Mouse (Mus musculus) cerebellum, adult (tissue): ENCODE results near the gene Dtnbp1.
A peak's percentile ranks its signal among the peaks of the same experiment; 100 is the strongest.

Experiments
- ATAC-seq: cut with Nextera tagmentation; 2 replicates; pipeline ENCODE4 v1.9.2; 2017; ENCODE audit warnings: mild to moderate bottlenecking, moderate library complexity, mixed read lengths; ENCODE audit not compliant: insufficient number of reproducible peaks, low FRiP score, low TSS enrichment

The Dtnbp1 gene

DNA sequence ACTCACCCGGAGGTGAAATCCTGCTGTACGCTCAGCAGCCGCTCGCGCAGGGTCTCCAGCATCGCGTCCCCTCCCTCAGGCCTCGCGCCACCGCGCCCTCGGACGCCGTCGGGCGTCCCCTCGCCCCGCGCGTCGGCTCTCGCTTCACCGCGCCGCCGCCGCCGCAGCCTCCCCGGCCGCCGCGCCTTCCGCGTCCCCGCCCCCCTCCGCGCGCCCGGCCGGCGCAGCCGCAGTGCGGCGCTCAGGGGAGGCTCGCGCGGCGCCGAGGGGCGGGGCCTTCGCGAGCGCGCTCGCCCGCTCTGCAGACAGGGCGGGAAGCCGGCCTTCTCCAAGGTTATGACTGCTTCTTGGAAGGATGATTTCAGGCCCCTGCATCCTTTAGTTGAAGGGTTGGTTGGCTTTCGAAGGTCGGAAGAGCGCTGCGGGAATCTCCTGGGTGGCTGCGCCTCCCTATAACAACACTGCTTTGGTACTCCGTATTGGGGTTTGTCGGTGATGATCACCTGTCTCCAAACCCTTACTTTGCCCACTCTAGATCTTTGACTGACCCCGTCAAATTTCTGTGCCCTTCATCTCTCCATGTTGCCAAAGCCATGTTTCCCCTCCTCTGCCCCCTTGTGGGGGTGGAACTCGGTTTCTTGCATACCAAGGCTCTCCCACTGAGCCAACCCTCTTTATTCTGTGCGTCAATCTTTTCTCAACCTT, at the start of gene Dtnbp1:
Gene Dtnbp1, minus strand, starts transcription at position 237 of the 705 bp plus-strand sequence.
- peak; percentile 80 for ATAC-seq

DNA sequence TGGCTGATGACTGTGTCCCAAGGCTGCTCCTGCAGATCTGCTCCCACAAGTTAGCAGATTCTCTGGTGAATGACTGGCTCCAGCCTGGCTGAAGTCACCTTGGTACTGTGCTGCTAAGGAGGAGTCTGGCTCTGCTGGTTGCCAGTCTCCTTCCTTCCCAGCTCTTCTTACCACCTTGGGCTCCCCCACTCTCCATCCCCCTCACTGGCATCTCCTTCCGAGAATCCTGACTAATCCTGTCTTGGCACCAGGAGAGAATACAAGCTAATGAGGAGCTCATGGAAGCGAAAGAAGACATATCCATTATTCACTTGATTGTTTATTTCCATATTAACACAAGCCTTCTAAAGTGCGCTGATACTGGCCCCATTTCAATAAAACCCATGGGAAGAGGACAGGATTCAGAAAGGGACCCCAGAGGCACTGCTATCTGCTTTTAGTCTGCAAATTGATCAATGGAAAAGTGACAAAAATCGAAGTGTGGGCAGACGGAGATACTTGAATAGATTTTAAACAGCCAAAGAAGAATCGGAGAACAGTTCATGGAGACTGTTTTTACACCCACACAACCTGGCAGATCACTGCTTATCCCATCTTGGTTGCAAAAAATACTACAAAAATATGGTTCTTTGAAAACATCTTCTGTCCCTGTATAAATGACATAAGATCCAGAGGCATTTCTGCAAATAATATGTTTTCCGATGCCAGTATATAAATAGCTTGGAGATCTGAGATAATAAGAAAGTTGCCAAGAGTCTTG, 47.5 kb upstream of the Dtnbp1 start:
- ATAC-seq = no peak

DNA sequence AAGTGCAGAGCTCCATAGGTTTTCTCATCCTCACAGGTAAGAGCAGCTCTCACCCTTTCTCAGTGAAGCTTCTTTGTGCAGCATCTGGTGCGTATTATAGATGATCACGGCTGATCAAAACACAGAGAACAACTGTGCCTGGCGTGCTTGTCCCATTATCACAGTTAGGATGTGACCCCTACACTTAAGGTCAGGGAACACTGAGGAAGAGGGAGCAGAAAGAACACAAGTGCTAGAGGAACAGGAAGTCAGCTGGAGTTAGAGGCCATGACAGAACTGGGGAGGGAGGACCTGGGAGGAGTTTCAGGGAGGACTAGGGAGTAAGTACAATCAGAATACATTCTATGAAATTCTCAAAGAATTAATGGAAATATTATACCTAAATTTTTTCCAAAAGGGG, 41.5 kb upstream of the Dtnbp1 start:
- no peak for ATAC-seq

DNA sequence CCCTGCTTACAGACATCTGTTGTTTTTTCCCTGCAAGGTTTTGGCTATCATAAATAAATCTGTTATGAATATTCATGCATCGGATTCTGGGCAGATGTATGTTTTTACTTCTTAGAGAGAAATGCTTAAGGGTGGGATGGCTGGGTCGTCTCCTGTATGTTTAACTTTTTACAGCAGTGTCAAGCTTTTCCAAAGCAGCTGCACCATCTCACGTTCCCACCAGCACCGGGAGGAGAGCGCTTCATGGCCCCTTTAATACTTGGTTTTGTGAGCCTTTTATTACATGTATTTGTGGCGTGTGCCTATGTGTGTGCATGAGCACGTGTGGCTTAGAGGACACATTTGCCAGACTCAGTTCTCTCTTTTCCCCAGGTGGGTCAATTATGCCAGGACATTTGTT, 38.8 kb upstream of the Dtnbp1 start:
- no peak for ATAC-seq

DNA sequence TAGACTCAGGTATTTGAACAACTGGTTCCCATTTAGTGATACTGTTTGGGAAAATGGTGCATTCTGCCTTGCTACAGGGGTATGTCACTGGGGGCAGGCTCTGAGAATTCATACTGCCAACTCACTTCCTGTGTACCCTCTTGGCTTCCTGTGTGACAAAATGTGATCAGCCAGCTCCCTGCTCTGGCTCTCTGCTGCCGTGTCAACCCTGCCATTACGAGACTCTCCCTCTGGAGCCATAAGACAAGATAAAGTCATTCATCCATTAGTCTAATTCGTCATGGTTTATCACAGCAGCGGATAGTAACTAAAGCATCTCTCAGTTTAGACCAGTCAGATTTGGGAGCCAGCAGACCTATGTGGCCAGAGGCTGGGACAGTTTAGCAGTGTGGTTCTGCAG, 38.2 kb upstream of the Dtnbp1 start:
- ATAC-seq = no peak

DNA sequence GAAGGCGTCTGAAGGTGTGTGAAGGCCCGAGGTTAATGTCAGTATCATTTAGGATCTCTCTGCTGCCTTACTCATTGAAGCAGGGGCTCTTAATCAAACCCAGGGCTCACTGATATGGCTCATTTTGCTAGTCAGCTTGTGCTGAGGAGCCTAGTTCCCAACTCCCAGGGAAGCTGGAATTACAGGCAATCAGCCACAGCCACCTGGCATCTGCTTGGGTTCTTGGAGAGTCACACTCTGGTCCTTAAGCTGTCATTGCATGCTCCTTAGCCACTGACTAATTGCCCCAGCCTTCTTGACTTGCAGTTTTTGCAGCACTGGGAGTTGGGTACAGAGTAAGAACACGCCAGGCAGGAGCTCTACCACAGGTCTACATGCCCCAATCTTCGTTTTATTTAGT, 34.5 kb upstream of the Dtnbp1 start:
- no peak for ATAC-seq

DNA sequence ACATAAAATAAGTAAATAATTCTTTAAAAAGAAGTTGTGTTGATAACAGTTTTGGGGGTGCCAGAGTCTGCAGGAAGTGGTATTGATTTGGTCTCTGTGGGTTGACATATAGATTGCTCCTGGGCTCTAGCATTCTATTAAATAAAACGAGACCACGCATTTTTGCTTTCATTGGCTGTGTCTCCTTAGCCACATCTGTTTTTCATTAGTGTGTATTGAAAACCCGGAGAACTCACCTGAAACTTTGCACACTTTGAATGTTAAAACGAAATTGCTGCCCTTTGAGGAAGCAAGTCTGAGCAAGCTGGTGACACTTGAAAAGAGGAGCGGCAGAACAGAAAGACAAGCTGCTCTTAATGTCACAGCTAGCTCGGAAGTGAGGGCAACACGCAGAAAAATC, 32.8 kb upstream of the Dtnbp1 start:
- ATAC-seq = no peak

DNA sequence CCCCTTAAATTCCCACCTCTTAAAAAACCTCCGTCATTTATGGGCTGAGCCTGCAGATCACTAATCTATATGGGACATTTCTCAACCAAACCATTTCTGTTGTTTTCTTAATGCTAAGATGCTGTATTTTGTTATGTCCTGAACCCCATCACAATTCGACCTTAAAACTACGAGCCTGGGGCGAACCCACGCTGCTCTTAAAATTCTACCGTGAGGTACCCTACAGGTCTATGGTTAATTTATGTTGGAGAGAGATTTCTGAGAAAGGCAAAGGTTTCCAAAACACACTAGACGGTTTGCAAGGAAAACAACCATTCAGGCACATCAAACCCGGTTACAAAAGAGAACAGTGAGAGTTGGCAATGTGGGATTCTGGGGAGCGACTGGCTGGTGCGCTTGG, 31.4 kb upstream of the Dtnbp1 start:
- no peak for ATAC-seq

DNA sequence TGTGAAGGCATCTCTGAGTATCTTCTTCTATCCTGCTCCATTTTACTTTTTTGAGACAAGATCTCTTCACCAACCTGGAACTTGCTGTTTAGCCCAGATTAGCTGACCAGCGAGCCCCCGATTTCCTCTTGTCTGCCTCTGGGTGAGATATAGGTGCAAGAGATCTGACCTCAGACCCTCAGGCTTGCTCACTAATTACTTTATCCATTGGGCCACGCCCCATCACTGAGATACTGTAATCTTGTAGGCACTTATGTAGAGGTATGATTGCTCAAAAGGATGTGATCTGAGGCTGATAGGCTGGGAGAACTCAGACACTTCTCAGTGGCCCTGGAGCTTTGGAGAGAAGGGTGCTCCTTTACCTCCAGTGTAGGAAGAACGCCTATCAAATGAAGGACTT, 30.5 kb upstream of the Dtnbp1 start:
- no peak for ATAC-seq

DNA sequence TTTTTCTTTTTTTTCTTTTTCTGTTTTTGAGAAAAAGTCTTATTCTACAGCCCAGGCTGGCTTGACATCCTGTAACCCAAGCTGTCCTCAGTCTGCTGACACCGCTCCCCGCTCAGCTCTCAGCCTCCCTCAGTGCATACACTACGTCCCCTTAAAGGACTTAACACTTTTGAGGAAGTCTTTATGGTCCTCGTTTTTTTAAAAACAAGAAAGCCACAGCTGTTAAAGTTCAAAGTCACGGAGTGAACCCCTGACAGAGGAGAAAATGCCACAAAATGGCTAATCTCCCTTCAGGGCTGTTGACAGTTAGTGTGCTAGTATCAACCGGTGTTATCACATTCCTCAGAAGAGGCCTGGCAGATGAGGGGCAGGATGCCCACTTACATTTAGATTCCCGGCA, 29.8 kb upstream of the Dtnbp1 start:
- no peak for ATAC-seq

DNA sequence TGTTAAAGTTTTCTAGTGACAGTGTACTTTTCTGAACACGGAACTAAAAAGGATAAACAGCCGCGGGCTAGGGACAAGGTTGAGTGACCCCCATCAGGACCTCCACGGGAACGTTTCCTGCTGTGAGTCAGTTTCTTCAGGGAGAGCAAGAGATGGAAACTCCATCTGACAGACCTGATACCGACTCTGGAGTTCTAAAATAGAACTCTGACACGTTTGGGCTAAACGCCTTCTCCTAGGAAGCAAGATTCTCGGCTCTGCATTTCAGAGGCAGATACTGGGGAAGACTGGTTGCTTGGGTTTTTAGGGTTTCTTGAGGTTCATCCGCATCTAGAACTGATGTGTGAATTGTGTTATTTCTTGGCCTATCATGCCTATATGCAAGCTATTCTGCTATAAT, 29.4 kb upstream of the Dtnbp1 start:
- ATAC-seq = no peak

DNA sequence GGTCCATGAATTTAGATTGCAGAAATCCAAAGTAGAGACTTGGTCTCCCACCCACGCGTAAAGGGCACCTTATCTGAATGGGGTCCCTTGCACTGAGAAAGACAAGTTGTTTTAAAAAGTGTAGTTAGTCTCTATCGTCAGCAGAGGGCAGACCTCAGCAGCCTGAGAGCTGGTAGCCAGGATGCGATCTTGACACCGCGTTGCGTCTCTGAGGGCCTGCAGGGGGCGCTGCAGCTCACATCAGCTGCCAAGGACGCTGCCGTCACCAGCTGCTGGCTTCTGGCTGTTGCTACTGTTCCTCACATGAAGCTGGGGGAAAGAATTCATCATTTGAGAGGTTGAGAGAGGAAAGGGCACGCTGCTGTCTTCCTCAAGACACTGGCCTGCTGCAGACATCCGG, 28.9 kb upstream of the Dtnbp1 start:
- peak; percentile 82; the same call in 1 of the 2 replicates for ATAC-seq

DNA sequence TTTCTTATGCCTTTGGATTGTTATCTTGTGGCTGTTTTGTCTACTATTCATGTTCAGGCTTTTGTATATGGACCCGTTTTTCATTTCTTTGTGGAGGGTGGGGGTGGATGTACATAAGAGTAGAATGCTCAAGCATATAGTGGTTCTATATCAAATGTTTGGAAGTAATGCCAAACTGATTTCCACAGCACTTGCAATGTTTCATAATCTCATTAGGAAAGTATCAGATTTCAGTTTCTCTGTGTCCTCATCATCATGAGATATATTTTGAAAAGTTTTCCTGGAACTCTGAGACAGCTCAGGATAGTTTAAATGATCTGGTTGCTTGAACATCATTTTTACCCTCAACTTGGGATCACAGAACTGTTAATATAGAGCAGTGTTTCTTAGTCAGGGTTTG, 27.8 kb upstream of the Dtnbp1 start:
- ATAC-seq = no peak

DNA sequence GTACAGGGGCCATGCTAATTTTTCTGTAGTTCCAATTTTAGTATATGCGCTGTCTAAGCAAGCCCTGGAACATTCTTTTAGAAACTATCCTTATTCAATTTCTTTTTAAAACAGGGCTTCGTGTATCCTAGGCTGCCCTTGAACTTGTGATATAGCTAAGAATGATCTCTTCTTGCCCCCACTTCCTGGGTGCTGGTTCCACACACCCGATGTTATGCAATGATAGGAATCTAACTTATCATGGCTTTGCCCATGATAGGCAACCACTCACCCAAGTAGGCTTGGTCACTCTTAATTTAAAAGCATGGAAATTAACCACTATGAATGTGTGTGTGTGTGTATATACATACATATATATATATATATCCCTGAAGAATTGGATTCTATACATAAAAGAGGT, 24.3 kb upstream of the Dtnbp1 start:
- ATAC-seq = no peak

DNA sequence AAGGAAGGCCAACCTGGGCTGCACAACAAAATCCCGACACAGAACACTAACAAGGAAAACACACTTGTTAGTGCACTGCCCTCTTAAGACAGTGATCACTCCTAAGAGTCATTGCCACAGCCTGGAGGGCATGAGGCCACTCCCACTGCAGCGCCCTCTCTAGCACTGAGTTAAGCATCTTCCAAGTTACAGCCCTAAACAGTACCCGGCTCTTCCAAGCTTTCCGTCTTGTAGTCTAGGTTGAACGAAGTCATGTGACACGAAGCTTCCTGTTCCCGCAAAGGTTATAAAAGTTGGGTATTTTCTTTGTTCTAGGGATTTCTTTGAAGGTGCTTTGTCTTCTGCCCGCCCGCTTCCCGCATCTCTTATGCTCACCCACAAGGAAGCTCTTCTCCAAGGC, 22.9 kb upstream of the Dtnbp1 start:
- ATAC-seq = no peak

DNA sequence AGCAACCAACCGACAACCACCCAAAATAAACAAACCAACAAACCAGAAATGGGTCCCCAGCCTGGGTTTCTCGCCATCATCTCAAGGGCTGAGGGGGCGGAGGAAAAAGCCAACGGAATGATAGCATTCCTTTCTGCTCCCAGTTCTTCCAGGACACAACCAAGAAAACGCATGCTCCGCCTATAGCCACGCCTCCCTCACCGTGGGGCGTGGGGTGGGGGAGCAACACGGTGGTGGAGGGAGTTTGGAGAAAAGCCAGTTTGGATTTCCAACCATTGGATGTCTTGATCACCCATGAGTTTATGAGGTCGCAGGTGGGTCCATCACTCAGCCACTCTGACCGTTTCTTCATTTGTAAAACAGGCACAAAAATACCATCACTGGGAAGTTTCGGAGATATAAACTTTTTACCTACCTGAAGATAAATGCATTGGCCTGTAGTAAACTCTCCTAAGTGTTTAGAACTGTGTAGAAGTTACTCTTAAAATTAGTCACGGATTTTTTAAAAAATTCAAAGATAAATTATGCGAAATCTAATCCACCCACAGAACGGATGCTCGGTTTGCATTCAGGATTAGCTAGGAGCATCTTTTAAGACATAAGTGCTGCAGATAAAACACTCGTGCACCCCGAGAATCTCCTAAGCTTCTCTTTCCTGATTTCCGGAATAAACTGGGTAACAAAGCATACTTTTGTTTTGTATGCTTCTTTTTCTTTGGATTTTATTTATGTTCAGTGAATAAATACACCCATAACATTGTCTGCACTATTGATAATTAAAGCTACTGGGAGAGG, 21.6 kb upstream of the Dtnbp1 start:
- no peak for ATAC-seq

DNA sequence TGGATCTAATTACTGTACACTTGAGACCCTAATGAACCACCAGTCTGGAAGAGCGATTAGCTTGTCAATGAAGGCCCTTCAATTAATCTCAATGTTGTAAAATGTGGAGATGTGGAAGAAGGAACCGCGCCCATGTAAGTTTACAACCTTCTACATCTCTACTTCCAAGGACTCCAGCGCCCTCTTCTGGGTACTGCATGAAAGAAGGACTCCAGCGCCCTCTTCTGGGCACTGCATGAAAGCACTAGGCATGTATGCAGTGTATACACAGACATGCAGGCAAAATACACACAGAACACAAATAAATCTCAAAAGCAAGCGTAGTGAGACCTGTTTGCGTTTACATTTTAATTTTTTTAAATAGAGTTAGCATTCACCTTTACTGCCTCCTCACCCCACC, 6.2 kb upstream of the Dtnbp1 start:
- no peak for ATAC-seq

DNA sequence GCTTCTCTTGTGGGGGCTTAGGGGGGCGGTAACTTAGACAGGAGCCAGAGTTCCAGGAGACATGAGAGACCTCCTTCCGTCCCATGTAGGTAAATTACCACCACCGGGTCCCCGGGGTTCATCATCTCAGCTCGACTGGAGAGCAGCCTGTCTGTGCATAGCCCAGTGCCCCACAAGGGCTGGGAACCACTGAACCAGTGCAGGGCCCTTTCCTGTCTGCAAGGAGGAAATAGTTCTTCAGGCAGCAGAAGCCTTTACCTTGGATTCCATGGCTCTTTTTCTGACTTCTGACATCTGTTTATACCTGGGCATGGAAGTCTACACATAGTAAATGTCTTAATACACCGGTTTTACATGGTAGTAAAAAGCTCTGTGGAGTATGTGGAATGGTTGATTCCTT, 5.8 kb upstream of the Dtnbp1 start:
- ATAC-seq = no peak

DNA sequence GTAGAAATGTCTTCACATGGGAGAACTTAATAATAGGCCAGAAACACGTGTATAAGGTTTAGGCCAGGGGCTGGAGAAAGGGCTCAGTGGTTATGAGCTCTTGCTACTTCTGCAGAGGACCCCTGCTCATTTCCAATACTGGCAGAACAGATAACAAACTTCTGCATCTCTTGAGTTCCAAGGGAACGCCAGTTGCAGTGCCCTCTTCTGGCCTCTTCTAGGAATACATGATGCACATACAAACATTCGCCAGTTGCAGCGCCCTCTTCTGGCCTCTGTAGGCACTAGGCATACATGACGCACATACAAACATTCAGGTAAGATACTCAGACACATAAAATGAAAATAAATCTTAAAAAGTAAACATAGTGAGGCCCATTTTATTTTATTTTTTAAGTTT, 4.5 kb upstream of the Dtnbp1 start:
- no peak for ATAC-seq

DNA sequence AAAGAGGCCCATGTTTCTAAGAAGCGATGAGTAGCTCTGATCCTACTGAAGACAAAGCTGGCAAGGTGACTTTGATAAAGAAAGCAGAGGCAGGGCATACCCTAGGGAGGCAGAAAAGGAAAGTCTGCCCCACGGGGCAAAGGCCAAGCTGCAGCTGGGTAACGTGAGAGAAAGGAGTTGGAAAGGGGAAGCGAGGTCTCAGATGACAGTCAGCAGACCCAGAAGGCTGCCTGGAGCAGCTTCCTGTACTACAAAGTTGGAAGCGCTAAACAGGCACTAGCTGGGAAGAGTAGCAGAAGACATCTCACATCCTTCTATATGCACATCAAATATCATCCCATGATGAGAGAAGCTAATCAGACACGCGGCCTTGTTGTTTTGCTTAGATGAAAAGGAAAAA, 3.9 kb upstream of the Dtnbp1 start:
- no peak for ATAC-seq

DNA sequence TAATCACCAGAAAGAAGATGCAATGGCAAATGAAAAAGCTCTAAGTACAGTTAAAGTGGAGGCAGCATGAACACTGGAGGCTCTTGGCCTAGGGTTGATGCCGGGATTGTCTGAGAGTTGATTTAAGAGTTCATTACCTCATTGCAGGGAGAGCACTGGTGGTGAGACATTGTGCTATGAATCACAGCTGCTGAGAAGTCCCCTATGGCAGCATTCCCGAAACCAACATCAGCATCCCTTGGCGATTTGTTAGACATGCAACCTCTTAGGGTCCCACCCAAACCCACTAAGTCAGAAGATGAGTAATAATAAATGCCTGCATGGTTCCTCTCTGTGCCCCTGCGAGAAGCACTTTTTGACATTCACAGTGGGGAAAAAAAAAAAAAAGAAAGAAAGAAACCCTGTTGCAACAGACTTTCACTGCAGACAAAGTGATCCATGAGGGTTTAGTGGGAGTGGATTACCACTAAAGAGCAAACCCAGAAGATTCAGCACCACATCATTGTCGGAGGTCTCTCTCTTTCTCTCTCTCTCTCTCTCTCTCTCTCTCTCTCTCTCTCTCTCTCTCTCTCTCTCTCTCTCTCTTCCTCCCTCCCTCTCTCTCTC, 3.1 kb upstream of the Dtnbp1 start:
- no peak for ATAC-seq
